Mouse (Mus musculus) ovary, postnatal 14 days (tissue): ENCODE results near the gene Vmn1r86.
"Not testable (repeated sequence)": the region's sequence is repeated elsewhere in the genome, so short reads cannot be mapped to it uniquely, and the experiment has no call there.

Experiments
- DNase-seq: peaks from one replicate; pipeline ENCODE4 v3.0.0; 2022; ENCODE audit warnings: low spot score

Vmn1r86 gene

DNA sequence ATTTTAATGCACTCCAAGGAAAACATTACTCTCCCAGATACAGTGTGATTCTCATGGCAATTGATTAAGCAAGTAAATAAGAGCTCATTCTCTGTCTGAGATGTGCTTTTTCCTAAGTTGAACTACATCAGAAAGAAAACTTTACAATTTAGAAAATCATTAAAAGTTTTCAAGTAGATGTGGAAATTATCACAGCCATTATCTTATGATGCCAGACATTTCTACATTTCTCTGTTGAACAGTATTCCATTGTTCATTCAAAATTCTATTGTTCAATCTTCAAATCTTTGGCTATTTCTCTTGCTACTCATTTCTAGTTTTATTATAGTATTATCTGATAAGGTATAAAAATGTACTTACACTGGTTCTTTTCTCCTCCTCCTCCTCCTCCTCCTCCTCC lies at the start of gene Vmn1r86:
Gene Vmn1r86, minus strand, starts transcription at position 101 of the 400 bp plus-strand sequence.
- no peak for DNase-seq

DNA sequence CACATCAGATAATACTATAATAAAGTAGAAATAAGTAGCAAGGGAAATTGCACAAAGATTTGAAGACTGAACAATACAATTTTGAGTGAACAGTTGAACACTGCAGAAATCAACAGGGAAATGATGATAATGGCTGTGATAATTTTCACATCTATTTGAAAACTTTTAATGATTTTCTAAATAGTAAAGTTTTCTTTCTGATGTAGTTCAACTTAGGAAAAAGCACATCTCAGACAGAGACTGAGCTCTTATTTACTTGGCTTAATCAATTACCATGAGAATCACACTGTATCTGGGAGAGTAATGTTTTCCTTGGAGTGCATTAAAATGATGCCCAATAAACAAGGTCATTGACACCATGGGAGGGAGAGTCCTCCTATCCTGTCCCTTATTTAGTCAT lies 39.6 kb upstream of the Vmn1r86 start, which contains the start of gene Vmn1r88:
Gene Vmn1r88, plus strand, starts transcription at position 301 of the 400 bp plus-strand sequence.
- no peak for DNase-seq

DNA sequence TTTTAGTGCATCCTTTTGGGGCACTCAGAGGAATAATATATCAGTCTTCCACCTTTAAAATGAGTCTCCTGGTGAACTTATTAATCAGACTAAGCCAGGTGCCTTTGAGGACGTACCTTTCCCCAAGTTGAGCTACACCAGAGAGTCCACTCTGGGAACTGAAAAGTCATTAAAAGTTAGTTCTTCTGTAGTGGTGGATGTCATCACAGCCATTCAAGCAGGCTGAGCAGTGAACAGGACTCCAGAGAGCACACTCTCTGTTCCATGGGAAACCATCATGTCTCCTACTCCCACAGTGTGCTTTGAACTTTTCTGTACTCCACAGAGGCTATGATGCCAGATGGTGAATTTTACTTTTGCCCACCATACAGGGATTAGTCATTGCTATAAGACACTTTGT lies 20.3 kb upstream of the Vmn1r86 start, which contains the start of gene Vmn1r87:
Gene Vmn1r87, minus strand, starts transcription at position 101 of the 400 bp plus-strand sequence.
- no peak for DNase-seq

DNA sequence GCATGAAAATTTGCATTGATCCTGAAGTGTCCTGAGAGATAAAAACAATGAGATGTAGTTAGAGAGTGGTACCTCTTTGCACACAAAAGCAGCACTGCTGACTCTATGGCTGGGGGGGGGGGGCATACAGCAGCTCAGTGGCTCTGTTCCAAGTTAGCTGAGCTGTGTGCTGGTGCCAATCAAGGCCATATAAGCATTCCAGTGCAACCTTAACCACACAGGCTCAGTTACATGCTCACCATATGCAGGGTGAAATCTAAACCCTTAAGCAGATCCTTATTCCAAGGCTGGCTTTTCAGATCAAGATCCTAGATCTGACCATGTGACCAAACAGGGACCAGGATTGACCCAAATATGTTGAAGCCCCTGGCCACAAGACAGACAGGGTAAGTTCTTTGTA lies 17.6 kb upstream of the Vmn1r86 start:
- DNase-seq: no peak

DNA sequence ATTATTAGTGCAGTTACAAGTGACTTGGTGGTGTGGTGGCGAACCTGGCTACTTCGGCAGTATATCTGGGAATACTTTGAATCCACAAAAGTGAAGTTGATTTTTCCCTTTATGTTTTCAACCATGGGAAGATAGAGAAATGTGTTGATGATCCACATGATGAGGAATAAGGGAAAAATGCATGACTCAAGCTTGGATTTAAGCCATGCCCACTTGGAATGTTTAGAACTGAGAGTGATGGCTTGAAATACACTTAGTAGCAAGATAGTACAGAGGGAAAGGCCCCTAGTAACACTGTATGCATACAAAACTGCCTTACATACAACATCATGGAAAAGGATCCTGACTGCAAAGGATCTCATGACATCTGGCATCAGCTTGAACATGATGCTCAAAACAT lies 12.1 kb upstream of the Vmn1r86 start:
- DNase-seq: no peak

DNA sequence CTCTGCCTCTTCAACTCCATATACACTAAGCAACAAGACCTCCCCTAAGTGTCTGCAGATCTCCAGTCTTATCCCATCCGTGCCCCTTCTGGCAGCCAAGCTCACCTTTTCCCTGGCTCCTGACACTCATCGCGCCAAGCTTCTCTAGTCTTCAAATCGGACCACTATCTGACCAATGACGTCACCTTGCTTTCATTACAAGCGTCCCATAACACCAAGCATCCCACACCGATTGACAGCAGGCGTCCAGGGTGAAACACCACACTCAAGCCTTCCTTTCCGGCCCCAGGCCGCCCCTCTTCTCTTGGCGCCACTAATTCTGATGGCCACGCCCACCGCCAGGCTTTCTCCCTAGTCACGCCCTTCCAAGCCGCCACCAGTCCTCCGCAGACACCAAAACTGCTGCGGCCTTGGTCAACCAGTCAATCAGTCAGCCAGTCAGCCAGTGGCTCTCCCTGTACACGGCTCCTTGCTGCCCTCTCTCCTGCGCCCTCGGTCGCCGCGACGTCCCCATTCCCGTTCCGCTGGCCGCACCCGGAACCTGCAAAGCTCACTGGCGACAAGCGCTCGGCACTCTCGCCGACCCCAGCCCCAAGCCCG lies 3.9 kb upstream of the Vmn1r86 start:
- not testable (repeated sequence) for DNase-seq

DNA sequence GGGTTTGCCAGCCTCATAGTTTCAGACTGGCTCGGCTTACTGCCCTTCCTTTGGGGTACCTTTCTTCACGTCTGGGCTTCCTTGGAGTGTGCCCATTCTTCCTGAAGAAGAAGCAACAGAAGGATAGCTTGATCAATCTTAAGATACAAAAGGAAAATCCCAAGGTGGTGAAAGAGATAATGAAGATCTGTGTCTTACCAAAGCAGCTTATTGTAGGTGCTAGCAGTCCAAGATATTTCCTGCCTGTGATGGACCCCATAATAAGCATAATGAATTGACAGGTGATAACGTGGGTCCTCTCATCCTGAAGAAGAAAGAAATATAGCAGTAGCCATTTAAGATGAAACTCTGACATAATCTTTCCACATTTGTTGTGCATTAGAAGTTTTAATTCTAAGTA lies 24.6 kb downstream of the Vmn1r86 start, which contains the start of gene Vmn1r85:
Gene Vmn1r85, minus strand, starts transcription at position 101 of the 400 bp plus-strand sequence.
- DNase-seq: no peak

DNA sequence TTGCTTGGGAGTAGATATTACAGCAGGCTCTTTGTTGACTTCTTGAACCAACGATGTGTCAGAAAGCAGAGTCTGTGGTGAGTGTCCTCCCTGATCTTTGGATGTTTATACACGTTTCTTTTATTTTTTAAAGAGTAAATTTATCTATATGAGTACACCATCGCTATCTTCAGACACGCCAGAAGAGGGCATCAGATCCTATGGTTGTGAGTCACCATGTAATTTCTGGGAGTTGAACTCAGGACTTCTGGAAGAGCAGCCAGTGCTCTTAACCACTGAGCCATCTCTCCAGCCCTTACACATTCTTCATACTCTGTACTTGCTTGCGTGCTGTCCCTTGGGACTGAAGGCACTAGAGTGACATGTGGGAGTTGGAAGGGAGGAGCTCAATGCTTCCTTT lies 47.4 kb downstream of the Vmn1r86 start:
- DNase-seq: no peak

DNA sequence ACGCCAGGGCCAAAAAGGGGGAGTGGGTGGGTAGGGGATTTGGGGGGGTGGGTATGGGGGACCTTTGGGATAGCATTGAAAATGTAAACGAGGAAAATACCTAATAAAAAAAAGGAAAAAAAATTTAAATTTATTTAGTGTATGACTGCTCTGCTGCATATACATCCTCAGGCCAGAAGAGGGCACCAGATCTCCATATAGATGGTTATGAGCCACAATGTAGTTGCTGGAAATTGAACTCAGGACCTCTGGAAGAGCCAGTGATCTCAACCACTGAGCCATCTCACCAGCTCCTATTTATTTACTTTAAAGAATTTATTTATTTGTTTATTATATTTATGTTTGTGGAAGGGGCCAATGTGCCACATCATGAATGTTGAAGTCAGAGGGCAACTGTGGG lies 56.3 kb downstream of the Vmn1r86 start:
- not testable (repeated sequence) for DNase-seq

DNA sequence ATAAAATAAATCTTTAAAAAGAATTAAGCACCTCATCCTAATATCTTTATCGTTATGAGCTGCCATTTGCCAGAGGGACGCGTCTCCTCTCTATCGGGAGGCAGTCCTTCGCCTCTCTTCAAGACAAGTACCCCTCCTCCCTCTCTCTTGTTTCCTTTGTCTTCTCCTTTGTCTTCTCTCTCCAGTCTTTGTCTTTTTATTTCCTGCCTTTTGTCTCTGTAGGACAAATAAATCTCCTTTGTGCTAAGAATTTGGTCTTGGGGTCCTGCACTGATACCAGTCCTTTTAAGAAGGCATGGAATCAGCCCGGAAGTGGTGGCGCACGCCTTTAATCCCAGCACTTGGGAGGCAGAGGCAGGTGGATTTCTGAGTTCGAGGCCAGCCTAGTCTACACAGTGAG lies 60.2 kb downstream of the Vmn1r86 start:
- DNase-seq: no peak

DNA sequence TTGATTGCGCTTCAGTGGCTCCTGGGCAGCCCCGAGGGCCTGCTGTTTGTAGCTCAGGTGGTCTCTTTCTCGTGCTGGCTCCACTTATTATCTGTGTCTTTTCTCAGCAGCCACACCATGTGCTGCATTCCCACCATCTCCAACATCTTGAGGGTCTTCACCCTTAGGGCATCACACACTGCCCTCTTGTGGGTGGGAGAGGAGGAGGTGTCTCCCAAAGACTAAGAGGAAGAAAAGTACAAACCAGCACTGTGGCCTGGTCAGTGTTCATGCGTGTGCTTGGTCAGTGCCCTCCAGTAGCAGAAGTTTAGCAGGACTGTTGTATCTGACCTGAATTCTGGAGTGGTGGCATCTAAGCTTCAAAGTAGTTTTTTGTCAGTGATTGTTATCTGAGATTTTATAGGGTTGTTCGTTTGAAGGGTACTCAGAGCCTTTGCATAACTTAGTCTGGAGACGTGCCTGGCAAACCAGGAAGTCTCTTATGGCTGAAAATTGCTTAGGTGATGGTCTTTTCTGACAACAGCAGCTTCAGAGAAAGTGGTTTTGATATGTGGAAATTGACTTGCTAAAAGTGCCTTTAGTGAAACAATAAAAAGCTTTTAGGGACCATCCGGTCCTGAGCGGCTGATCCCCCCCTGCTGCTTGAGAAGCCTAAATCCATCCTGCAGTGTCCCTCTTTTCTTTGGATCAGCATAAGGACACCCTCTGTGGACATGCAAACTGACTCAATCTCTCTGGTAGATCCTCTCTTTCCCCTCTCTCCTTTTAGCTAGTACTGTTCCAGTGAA lies 62.6 kb downstream of the Vmn1r86 start:
- DNase-seq: no peak

DNA sequence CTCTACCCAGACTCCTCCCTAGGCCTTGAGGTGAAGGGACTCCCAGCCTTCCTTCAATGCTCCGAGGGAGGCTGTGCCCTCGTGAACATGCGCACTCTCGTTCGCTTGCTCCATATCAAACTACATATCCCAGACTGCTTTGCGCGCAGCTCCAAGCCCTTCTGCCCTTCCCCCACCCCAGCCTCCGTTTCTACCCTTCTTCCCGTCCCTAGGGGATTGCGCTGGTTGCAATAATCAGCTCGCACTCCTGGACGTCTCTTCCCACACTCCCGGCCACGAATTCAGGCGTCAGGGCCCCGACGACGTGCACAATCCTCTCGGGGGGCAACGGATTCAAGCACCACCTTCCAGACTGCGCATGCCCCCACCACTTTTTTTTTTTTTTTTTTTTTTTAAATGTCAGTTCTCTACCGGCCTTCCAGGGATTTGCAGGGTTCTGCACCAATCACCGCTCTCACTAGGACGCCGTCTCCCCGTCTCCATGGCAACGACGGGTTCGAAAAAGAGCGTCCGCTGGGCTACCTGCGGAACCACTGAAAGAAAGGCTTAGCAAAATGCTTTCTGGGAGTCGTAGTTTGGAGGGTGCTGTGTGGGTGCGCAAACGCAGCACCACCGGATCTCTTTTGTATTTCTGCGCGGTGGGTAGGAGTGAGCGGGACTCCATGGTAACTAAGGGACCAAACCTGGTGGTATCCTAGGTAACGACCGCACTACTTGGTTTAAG lies 65.3 kb downstream of the Vmn1r86 start, which contains the start of gene Mzf1:
Gene Mzf1, minus strand, starts transcription at position 478 of the 724 bp plus-strand sequence.
- DNase-seq: peak; percentile 82

DNA sequence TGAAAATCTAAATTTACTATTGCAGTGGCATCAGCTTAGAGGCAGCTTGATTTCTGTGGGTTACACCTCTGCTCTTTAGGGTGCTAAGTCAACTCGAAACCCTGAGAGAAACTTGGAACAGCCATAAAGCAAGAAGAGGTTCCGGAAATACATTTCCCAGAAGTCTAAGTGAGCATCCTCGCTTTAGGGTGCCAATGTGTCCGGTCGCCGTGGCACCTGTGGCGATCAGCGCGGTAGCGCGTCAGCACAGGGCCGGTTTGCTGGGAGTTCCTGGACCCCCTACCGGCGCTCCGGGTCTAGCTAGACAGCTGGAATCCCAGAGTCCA lies 65.8 kb downstream of the Vmn1r86 start:
- DNase-seq: no peak

DNA sequence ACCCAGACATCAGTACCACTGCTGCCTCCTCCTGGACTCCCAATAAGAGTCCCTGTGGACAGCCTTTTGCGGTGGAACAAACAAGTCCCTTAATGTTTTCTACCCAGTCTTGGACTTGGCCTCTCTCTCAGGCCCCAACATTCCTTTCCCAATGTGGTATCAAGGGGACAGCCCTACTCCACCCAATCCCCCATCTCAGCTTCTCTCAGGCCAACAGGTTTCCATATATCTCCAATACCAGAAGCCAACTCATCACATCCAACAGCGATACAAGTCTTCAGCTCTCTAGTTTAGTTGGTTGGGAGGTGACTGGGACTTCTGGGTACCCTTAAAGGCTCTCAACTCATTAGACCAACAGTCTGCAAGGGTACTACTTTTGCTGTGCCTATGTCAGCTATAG lies 66.2 kb downstream of the Vmn1r86 start:
- DNase-seq: no peak

DNA sequence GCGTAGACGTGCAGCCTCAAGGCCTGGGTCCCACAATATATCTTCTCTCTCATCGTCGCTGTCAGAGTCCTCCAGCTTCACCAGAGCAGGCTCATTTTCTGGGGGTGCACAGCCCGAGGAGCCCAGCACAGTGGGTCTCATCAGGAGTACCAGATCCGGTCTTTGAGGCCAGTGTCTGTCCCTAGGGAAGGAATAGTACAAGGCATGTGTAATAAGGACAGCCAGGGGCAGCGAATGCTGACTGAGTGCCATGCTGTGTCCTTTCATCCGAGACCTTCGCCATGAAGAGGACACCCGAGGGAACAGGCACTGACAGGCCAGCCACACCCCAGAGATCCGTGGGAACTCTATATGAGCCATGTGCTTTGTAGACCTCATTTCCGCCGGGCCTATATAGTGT lies 66.7 kb downstream of the Vmn1r86 start:
- no peak for DNase-seq
